Mouse (Mus musculus): ENCODE measurements around the gene Dlx4. TPM values are rescaled to one million over a fixed set of nuclear protein-coding genes. Genes with fewer than 3 reads are reported as not detected.
A peak's percentile ranks its signal among the peaks of the same experiment; 100 is the strongest.

Dlx4 gene
- polyA plus RNA-seq, 1 experiment from 2014 or later, result 0.99 TPM

GRCm38 (mm10) chr11:95101071-95101788 is 44.8 kb downstream of the Dlx4 start:
- Histone ChIP-seq H3K4me1 (ENCODE audit: control insufficient read depth, insufficient read depth, low read length) (peaks cover 37% of the 10 kb centered on the region), H3K36me3 (ENCODE audit: control insufficient read depth, insufficient read depth, low read length) (no peaks in the 10 kb centered on the region), H3K9ac (ENCODE audit: low read length) (no peak overlapping the region), H3K4me2 (ENCODE audit: low read depth, low read length) (no peak overlapping the region), H3K9me3 (replicated peaks; ENCODE audit: control insufficient read depth, low read length) (no peaks in the 10 kb centered on the region), H3K27me3 (ENCODE audit: control insufficient read depth, insufficient read depth, low read length) (no peaks in the 10 kb centered on the region), H3K27ac (ENCODE audit: low read length) (no peak overlapping the region), H3K4me3 (replicated peaks; ENCODE audit: low read length) (no peak overlapping the region)
- ATAC-seq (ENCODE audit: insufficient read depth, low FRiP score), result no peak
- WGBS, result 23% methylated on average over 16 of the region's 16 CpGs

DNA sequence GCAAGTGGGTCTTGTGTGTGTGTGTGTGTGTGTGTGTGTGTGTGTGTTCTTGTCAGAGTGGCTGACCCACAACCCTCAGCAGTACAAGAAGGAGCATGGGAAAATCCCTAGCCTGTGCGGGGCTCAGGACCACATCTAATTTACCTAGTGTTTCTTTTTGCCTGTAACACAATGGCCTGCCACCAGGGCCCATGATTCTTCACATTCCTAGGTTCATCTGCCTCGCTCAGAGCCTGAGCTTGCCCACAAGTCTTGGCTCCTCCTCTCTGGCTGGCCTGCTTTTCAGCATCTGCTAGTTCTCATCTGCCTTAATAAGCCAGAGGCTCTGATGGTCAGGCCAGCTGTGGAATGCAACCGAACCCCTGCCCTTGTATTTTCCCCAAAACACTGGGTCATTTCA is 45.7 kb downstream of the Dlx4 start:
- H3K36me3 ChIP-seq (ENCODE audit: control insufficient read depth, insufficient read depth, low read length), result no peaks in the 10 kb centered on the region
- 43% methylated on average over 3 of the region's 3 CpGs for WGBS
- H3K27ac ChIP-seq (ENCODE audit: low read length), result no peak overlapping the region
- H3K4me2 ChIP-seq (ENCODE audit: low read depth, low read length), result no peak overlapping the region
- ATAC-seq (ENCODE audit: insufficient read depth, low FRiP score), result no peak
- no peak overlapping the region for H3K9ac ChIP-seq (ENCODE audit: low read length)
- H3K4me1 ChIP-seq (ENCODE audit: control insufficient read depth, insufficient read depth, low read length), result peaks cover 40% of the 10 kb centered on the region
- H3K9me3 ChIP-seq (replicated peaks; ENCODE audit: control insufficient read depth, low read length), result no peaks in the 10 kb centered on the region
- H3K4me3 ChIP-seq (replicated peaks; ENCODE audit: low read length), result no peak overlapping the region
- H3K27me3 ChIP-seq (ENCODE audit: control insufficient read depth, insufficient read depth, low read length), result no peaks in the 10 kb centered on the region

GRCm38 (mm10) chr11:95098346-95099095 is 47.5 kb downstream of the Dlx4 start:
- no peak for ATAC-seq (ENCODE audit: insufficient read depth, low FRiP score)
- Histone ChIP-seq H3K4me2 (ENCODE audit: low read depth, low read length) (no peak overlapping the region), H3K4me1 (ENCODE audit: control insufficient read depth, insufficient read depth, low read length) (peaks cover 40% of the 10 kb centered on the region), H3K9me3 (replicated peaks; ENCODE audit: control insufficient read depth, low read length) (no peaks in the 10 kb centered on the region), H3K4me3 (replicated peaks; ENCODE audit: low read length) (no peak overlapping the region), H3K27ac (ENCODE audit: low read length) (peak overlapping the region; percentile 1; the same call in 1 of the 2 replicates), H3K36me3 (ENCODE audit: control insufficient read depth, insufficient read depth, low read length) (no peaks in the 10 kb centered on the region), H3K9ac (ENCODE audit: low read length) (no peak overlapping the region), H3K27me3 (ENCODE audit: control insufficient read depth, insufficient read depth, low read length) (no peaks in the 10 kb centered on the region)
- 67% methylated on average over 5 of the region's 5 CpGs for WGBS

DNA sequence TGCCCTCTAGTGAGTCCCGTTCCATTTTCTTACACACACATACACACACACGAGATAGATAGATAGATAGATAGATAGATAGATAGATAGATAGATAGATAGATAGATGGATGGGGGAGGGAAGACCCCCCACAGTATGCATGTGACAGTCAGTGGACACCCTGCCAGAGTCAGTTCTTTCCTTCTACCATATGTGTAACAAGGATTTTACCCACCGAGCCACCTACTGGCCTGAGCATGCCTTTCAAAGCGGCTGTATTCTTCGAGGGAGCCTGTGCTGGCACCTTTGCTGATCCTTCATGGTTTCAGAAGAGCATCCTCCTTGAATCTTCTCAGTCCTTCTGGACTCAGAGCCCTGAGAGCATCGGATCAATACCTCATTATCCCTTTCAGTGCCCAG is 48.2 kb downstream of the Dlx4 start:
- ATAC-seq (ENCODE audit: insufficient read depth, low FRiP score), result no peak
- peak overlapping the region; percentile 1; the same call in 1 of the 2 replicates for H3K27ac ChIP-seq (ENCODE audit: low read length)

DNA sequence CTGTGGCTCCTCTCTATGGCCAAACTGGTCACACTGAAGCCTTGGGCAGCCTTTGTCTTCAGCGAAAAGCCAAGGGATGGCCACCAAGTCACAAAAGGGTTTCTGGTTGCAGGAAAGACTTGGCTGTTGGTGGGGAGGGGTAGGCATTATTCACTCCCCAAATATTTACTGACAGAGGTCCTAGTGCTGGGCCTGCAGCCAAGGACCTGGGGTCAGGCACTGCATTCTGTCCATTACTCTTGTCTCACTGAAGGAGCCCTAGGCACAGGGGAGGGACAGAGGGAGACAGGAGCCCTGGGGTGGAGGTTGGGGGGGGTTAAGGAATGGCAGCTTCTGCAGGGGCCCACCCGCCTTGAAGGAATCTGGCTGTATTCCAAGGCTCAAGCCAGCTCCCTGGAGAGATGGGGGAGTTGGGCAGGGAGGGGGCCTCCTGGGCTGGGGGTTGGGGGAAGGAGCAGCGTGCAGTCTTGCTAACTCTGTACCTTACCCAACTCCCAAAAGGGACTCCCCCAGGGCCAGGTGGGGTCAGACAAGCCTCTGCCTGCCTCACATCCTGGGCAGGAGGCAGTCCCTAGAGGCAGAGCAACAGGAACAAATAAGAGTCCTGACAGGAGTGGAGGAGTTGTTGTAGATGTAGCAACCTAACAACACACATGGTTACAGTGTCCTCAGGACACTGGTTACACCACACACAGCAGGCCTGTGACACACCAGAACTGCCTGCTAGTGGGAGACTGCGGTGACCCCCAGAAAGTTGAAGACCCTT is 49.3 kb downstream of the Dlx4 start:
- no peaks in the 10 kb centered on the region for H3K36me3 ChIP-seq (ENCODE audit: control insufficient read depth, insufficient read depth, low read length)
- peak overlapping the region; percentile 52 for H3K27ac ChIP-seq (ENCODE audit: low read length)
- ATAC-seq (ENCODE audit: insufficient read depth, low FRiP score), result peak; percentile 85
- no peak overlapping the region for H3K4me3 ChIP-seq (replicated peaks; ENCODE audit: low read length)
- 0 out of 2 replicates have a peak overlapping the region, but pooled peaks have one; percentile 11 for H3K9ac ChIP-seq (ENCODE audit: low read length)
- H3K27me3 ChIP-seq (ENCODE audit: control insufficient read depth, insufficient read depth, low read length), result no peaks in the 10 kb centered on the region
- no peaks in the 10 kb centered on the region for H3K9me3 ChIP-seq (replicated peaks; ENCODE audit: control insufficient read depth, low read length)
- peaks cover 40% of the 10 kb centered on the region for H3K4me1 ChIP-seq (ENCODE audit: control insufficient read depth, insufficient read depth, low read length)
- 0 out of 2 replicates have a peak overlapping the region, but pooled peaks have one; percentile 19 for H3K4me2 ChIP-seq (ENCODE audit: low read depth, low read length)
- WGBS, result 26% methylated on average over 4 of the region's 4 CpGs

More for the DNA sequence above, 48.2 kb downstream of the Dlx4 start:
- Histone ChIP-seq H3K27me3 (ENCODE audit: control insufficient read depth, insufficient read depth, low read length) (no peaks in the 10 kb centered on the region), H3K4me3 (replicated peaks; ENCODE audit: low read length) (no peak overlapping the region), H3K36me3 (ENCODE audit: control insufficient read depth, insufficient read depth, low read length) (no peaks in the 10 kb centered on the region), H3K4me2 (ENCODE audit: low read depth, low read length) (no peak overlapping the region), H3K4me1 (ENCODE audit: control insufficient read depth, insufficient read depth, low read length) (peaks cover 40% of the 10 kb centered on the region), H3K9me3 (replicated peaks; ENCODE audit: control insufficient read depth, low read length) (no peaks in the 10 kb centered on the region), H3K9ac (ENCODE audit: low read length) (no peak overlapping the region)
- 61% methylated on average over 6 of the region's 6 CpGs for WGBS

DNA sequence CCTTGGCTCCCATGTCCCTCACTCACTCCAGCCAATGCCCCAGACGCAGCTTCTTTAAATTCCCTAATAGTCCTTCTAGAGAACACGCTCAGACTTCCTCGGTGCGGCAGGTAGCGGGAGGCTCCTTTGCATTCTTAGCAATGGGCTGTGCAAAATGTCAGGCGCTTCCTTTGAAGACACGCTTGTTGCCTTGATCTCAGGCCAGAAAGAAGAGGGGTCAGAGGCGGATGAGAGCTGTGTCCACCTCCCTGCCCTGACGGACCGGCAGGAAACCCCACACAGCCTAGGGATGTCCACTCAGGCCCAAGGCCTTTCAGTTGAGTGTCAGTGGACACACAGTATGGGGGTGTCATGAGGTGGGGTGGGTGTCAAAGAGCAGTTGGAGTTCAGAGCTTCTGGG is 50.5 kb downstream of the Dlx4 start:
- WGBS, result 76% methylated on average over 10 of the region's 10 CpGs
- no peak for ATAC-seq (ENCODE audit: insufficient read depth, low FRiP score)
- Histone ChIP-seq H3K27me3 (ENCODE audit: control insufficient read depth, insufficient read depth, low read length) (no peaks in the 10 kb centered on the region), H3K9ac (ENCODE audit: low read length) (no peak overlapping the region), H3K4me1 (ENCODE audit: control insufficient read depth, insufficient read depth, low read length) (peaks cover 31% of the 10 kb centered on the region), H3K9me3 (replicated peaks; ENCODE audit: control insufficient read depth, low read length) (no peaks in the 10 kb centered on the region), H3K4me3 (replicated peaks; ENCODE audit: low read length) (no peak overlapping the region), H3K36me3 (ENCODE audit: control insufficient read depth, insufficient read depth, low read length) (no peaks in the 10 kb centered on the region), H3K4me2 (ENCODE audit: low read depth, low read length) (no peak overlapping the region), H3K27ac (ENCODE audit: low read length) (no peak overlapping the region)

- Histone ChIP-seq H3K4me2 (ENCODE audit: low read depth, low read length) (no peak overlapping the region), H3K36me3 (ENCODE audit: control insufficient read depth, insufficient read depth, low read length) (no peaks in the 10 kb centered on the region), H3K4me3 (replicated peaks; ENCODE audit: low read length) (no peak overlapping the region), H3K27me3 (ENCODE audit: control insufficient read depth, insufficient read depth, low read length) (no peaks in the 10 kb centered on the region), H3K27ac (ENCODE audit: low read length) (no peak overlapping the region), H3K9ac (ENCODE audit: low read length) (no peak overlapping the region), H3K9me3 (replicated peaks; ENCODE audit: control insufficient read depth, low read length) (no peaks in the 10 kb centered on the region), H3K4me1 (ENCODE audit: control insufficient read depth, insufficient read depth, low read length) (peaks cover 35% of the 10 kb centered on the region)
- ATAC-seq (ENCODE audit: insufficient read depth, low FRiP score), result no peak
- 56% methylated on average over 5 of the region's 5 CpGs for WGBS
Measured at GRCm38 (mm10) chr11:95093077-95093476, 53.0 kb downstream of the Dlx4 start.
